Mouse (Mus musculus): Measurements from ENCODE around the gene Nup210l. TPM values are rescaled to one million over a fixed set of nuclear protein-coding genes. Genes with fewer than 3 reads are reported as not detected.
"Not testable (repeated sequence)": the region's sequence is repeated elsewhere in the genome, so short reads cannot be mapped to it uniquely, and the experiment has no call there.

The Nup210l gene
- polyA plus RNA-seq, 1 experiment from 2014 or later, result 0.61 TPM

DNA sequence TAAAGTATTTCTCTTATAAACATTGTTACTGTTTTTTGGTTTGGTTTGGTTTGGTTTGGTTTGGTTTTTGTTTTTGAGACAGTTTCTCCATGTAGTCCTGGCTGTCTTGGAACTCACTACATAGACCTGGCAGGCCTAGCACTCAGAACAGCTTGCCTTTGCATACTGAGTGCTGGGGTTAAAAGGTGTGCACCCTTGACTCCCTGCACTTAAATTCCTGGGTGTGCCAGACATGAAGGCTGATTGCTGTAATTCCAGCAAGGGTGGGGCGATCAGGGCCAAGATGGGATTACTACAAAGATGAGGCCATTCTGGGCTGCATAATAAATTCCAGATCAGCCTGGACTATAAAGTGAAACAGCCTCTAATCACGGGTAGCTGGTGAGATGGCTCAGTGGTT, 1.7 kb upstream of the Nup210l start:
- Histone ChIP-seq H3K9me3 (no peaks in the 10 kb centered on the region), H3K4me3 (no peak overlapping the region), H3K27ac (no peak overlapping the region), H3K27me3 (ENCODE audit: poor library complexity, severe bottlenecking) (no peaks in the 10 kb centered on the region), H3K36me3 (replicated peaks) (peaks cover 60% of the 10 kb centered on the region), H3K4me1 (no peaks in the 10 kb centered on the region)
- DNase-seq (ENCODE audit: extremely low spot score, low spot score), result no peak
- 84% methylated on average over 2 of the region's 2 CpGs for WGBS

DNA sequence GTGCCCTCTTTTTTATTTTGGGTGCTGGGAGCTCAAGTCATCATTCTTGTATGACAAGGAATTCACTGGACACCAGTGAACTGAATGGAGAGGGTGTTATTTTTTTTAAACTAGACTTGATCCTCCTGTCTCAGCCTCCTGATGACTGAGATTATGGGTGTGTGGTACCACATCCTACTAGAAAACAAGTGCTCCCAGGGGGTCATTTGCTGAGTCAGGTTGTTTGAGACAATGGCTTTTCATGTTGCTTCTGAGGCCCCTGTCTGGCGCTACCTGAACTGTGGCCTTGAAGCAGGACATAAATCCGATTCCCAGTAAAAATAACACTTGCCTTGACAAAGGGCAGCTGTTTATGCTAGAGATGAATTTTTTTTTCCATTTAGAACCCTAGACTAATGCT, 756 bp upstream of the Nup210l start:
- 90% methylated on average over 2 of the region's 2 CpGs for WGBS

GRCm38 (mm10) chr3:90111706-90112105, 7.8 kb downstream of the Nup210l start:
- WGBS, result 88% methylated on average over 2 of the region's 2 CpGs
- Histone ChIP-seq H3K4me1 (no peaks in the 10 kb centered on the region), H3K4me3 (no peak overlapping the region), H3K27me3 (ENCODE audit: poor library complexity, severe bottlenecking) (no peaks in the 10 kb centered on the region), H3K36me3 (replicated peaks) (no peaks in the 10 kb centered on the region), H3K27ac (no peak overlapping the region), H3K9me3 (no peaks in the 10 kb centered on the region)
- DNase-seq (ENCODE audit: extremely low spot score, low spot score), result no peak

More for the DNA sequence above, 756 bp upstream of the Nup210l start:
- no peak overlapping the region for H3K4me3 ChIP-seq
- H3K27me3 ChIP-seq (ENCODE audit: poor library complexity, severe bottlenecking), result no peaks in the 10 kb centered on the region
- H3K27ac ChIP-seq, result no peak overlapping the region
- no peaks in the 10 kb centered on the region for H3K4me1 ChIP-seq
- H3K36me3 ChIP-seq (replicated peaks), result peaks cover 51% of the 10 kb centered on the region
- DNase-seq (ENCODE audit: extremely low spot score, low spot score), result no peak
- H3K9me3 ChIP-seq, result no peaks in the 10 kb centered on the region

DNA sequence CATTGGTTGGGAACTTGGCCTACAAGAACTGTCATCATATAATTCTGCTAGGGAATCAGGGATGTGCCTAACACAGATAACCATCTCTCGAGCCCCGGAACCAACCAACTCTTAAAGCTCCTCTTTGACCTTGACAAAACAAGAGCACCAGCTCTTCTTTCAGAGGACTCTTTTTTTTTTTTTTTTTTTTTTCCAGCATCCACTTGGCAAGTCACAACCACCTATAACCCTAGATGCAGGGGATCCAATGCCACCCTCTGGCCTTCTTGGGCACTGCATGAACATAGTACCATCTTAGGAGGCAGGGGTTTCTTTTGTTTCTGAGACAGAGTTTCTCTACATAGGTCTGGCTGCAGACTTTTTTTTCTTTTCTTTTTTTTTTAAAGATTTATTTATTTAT, 10.4 kb downstream of the Nup210l start:
- DNase-seq (ENCODE audit: extremely low spot score, low spot score), result no peak
- Histone ChIP-seq H3K4me3 (no peak overlapping the region), H3K27me3 (ENCODE audit: poor library complexity, severe bottlenecking) (no peaks in the 10 kb centered on the region), H3K36me3 (replicated peaks) (no peaks in the 10 kb centered on the region), H3K27ac (no peak overlapping the region), H3K4me1 (no peaks in the 10 kb centered on the region), H3K9me3 (no peaks in the 10 kb centered on the region)
- WGBS, result 86% methylated on average over 2 of the region's 2 CpGs

DNA sequence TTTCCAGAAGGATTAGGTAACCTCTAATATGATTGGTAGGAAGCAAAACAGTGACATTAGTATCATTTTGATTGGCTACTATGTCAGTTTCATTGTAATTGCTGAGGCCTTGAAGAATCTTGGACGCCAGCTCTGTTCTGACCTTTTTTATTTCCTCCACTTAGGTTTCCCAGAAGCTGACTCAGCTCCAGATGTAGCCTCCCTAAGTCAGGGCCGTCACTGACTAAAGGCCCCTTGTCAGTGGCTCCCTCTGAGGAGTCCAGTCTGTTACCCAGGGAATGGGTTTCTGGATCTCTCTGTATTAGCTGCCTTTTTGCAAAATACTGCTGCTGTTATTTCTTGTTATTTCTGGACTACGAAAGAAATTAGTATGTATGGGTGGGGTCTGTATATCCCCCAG, 11.6 kb downstream of the Nup210l start:
- H3K27ac ChIP-seq, result no peak overlapping the region
- no peaks in the 10 kb centered on the region for H3K36me3 ChIP-seq (replicated peaks)
- no peaks in the 10 kb centered on the region for H3K4me1 ChIP-seq
- H3K9me3 ChIP-seq, result no peaks in the 10 kb centered on the region
- H3K4me3 ChIP-seq, result no peak overlapping the region
- H3K27me3 ChIP-seq (ENCODE audit: poor library complexity, severe bottlenecking), result no peaks in the 10 kb centered on the region
- 85% methylated on average over 3 of the region's 3 CpGs for WGBS
- DNase-seq (ENCODE audit: extremely low spot score, low spot score), result no peak

GRCm38 (mm10) chr3:90118132-90118790, 14.3 kb downstream of the Nup210l start:
- Histone ChIP-seq H3K4me1 (no peaks in the 10 kb centered on the region), H3K36me3 (replicated peaks) (no peaks in the 10 kb centered on the region), H3K27ac (no peak overlapping the region), H3K27me3 (ENCODE audit: poor library complexity, severe bottlenecking) (no peaks in the 10 kb centered on the region), H3K9me3 (no peaks in the 10 kb centered on the region), H3K4me3 (no peak overlapping the region)
- WGBS, result 95% methylated on average over 13 of the region's 13 CpGs
- no peak for DNase-seq (ENCODE audit: extremely low spot score, low spot score)

DNA sequence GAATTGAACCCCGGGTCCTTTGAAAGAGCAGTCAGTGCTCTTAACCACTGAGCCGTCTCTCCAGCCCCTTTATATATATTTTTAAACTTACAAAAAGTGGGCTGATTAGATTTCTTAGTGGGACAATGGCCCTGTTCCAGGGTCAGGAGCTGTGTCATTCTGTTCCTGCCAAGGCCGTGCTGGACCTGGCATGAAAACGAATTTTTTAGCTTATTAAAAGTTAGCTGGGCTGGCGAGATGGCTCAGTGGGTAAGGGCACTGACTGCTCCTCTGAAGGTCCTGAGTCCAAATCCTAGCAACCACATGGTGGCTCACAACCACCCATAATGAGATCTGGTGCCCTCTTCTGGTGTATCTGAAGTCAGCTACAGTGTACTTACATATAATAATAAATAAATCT, 18.1 kb downstream of the Nup210l start:
- not testable (repeated sequence) for H3K27me3 ChIP-seq (ENCODE audit: poor library complexity, severe bottlenecking); H3K9me3 ChIP-seq; H3K27ac ChIP-seq; DNase-seq (ENCODE audit: extremely low spot score, low spot score); H3K36me3 ChIP-seq (replicated peaks); H3K4me1 ChIP-seq; H3K4me3 ChIP-seq
- WGBS, result 83% methylated on average over 5 of the region's 5 CpGs

DNA sequence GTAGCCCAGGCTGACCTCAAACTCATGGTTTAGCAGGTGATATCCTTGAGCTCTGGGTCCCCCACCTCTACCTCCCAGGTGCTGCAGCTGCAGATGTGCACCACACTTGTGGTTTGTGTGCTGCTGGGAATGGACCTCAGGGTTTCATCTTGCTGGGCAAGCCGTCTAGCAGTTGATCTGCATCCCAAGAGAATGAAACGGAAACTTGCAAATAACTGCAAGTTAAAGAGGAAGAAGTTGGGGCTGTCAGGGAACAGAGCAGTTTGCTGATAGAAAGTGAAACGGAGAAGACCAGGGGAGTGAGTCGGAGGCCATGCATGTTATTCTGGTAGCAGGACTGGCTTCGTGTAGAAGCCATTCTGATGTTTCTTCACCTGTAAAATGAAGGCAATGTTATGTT, 21.8 kb downstream of the Nup210l start:
- 89% methylated on average over 5 of the region's 5 CpGs for WGBS
- Histone ChIP-seq H3K27me3 (ENCODE audit: poor library complexity, severe bottlenecking) (no peaks in the 10 kb centered on the region), H3K4me1 (no peaks in the 10 kb centered on the region)

GRCm38 (mm10) chr3:90127881-90128280, 23.9 kb downstream of the Nup210l start:
- H3K27ac ChIP-seq, result no peak overlapping the region
- WGBS, result 95% methylated on average over 6 of the region's 6 CpGs
- no peaks in the 10 kb centered on the region for H3K4me1 ChIP-seq
- no peak for DNase-seq (ENCODE audit: extremely low spot score, low spot score)
- H3K36me3 ChIP-seq (replicated peaks), result no peaks in the 10 kb centered on the region
- no peaks in the 10 kb centered on the region for H3K27me3 ChIP-seq (ENCODE audit: poor library complexity, severe bottlenecking)
- no peaks in the 10 kb centered on the region for H3K9me3 ChIP-seq
- H3K4me3 ChIP-seq, result no peak overlapping the region

More for the DNA sequence above, 21.8 kb downstream of the Nup210l start:
- no peak overlapping the region for H3K27ac ChIP-seq
- H3K36me3 ChIP-seq (replicated peaks), result no peaks in the 10 kb centered on the region
- no peak overlapping the region for H3K4me3 ChIP-seq
- DNase-seq (ENCODE audit: extremely low spot score, low spot score), result no peak
- H3K9me3 ChIP-seq, result no peaks in the 10 kb centered on the region

- Histone ChIP-seq H3K4me1 (no peaks in the 10 kb centered on the region), H3K4me3 (no peak overlapping the region), H3K27ac (no peak overlapping the region), H3K36me3 (replicated peaks) (no peaks in the 10 kb centered on the region), H3K9me3 (no peaks in the 10 kb centered on the region), H3K27me3 (ENCODE audit: poor library complexity, severe bottlenecking) (no peaks in the 10 kb centered on the region)
- no peak for DNase-seq (ENCODE audit: extremely low spot score, low spot score)
- 83% methylated on average over 3 of the region's 3 CpGs for WGBS
Measured at GRCm38 (mm10) chr3:90132745-90133144, 28.8 kb downstream of the Nup210l start.

GRCm38 (mm10) chr3:90133331-90133730, 29.4 kb downstream of the Nup210l start:
- H3K27me3 ChIP-seq (ENCODE audit: poor library complexity, severe bottlenecking), result no peaks in the 10 kb centered on the region
- no peaks in the 10 kb centered on the region for H3K4me1 ChIP-seq
- H3K27ac ChIP-seq, result no peak overlapping the region
- no peak overlapping the region for H3K4me3 ChIP-seq
- H3K36me3 ChIP-seq (replicated peaks), result no peaks in the 10 kb centered on the region
- DNase-seq (ENCODE audit: extremely low spot score, low spot score), result no peak
- no peaks in the 10 kb centered on the region for H3K9me3 ChIP-seq
- 92% methylated on average over 1 of the region's 1 CpGs for WGBS

DNA sequence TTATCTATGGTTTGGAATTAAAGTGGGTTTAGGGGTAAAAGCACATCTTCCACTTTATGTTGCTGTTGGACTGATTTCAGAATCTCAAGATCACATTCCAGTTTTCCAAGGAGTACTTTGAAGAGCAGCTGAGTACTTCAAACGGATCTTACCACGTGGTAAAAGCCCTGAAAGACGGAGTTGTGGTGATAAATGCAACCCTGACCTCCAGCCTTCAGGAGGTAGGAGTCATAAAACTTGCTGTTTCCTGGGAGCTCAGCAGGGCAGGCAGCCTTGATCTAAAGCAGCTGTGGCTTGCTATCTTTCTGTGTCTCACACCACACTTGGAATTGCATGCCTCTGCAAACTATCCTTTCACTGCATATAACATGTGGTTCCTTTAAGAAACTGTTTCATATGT, 30.6 kb downstream of the Nup210l start:
- no peak for DNase-seq (ENCODE audit: extremely low spot score, low spot score)
- no peaks in the 10 kb centered on the region for H3K9me3 ChIP-seq
- H3K4me3 ChIP-seq, result no peak overlapping the region
- H3K36me3 ChIP-seq (replicated peaks), result no peaks in the 10 kb centered on the region
- 77% methylated on average over 3 of the region's 3 CpGs for WGBS
- H3K27ac ChIP-seq, result no peak overlapping the region
- H3K4me1 ChIP-seq, result no peaks in the 10 kb centered on the region
- H3K27me3 ChIP-seq (ENCODE audit: poor library complexity, severe bottlenecking), result no peaks in the 10 kb centered on the region

DNA sequence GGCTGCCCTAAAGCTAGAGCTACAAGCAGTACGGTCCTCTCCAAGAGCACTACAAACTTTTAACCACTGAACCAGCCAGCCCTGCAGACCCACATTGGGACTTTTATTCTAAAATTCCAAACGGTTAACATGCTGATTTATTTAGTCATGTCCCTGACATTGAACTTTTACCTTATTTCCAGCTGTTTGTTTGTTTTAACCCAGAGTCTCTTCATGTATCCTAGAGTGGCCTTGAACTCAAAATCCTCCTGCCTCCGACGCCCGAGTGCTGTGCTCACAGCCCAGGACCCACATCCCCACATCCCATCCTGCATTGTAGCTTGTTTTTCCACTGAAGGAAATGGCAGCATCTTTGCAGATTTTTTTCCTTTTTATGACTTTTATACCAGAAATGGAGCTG, 31.1 kb downstream of the Nup210l start:
- Histone ChIP-seq H3K4me1 (no peaks in the 10 kb centered on the region), H3K27me3 (ENCODE audit: poor library complexity, severe bottlenecking) (no peaks in the 10 kb centered on the region), H3K36me3 (replicated peaks) (no peaks in the 10 kb centered on the region), H3K27ac (no peak overlapping the region), H3K9me3 (no peaks in the 10 kb centered on the region), H3K4me3 (no peak overlapping the region)
- no peak for DNase-seq (ENCODE audit: extremely low spot score, low spot score)
- 88% methylated on average over 5 of the region's 5 CpGs for WGBS

GRCm38 (mm10) chr3:90136660-90137059, 32.7 kb downstream of the Nup210l start:
- Histone ChIP-seq H3K4me3 (no peak overlapping the region), H3K9me3 (no peaks in the 10 kb centered on the region), H3K27me3 (ENCODE audit: poor library complexity, severe bottlenecking) (no peaks in the 10 kb centered on the region), H3K4me1 (no peaks in the 10 kb centered on the region), H3K27ac (no peak overlapping the region), H3K36me3 (replicated peaks) (no peaks in the 10 kb centered on the region)
- WGBS, result 32% methylated on average over 13 of the region's 13 CpGs
- no peak for DNase-seq (ENCODE audit: extremely low spot score, low spot score)

Data from forebrain, embryonic 10.5 days (tissue).